Mouse (Mus musculus) B cell, adult 62 days (primary cell): ENCODE data around the gene Prss22. TPM values are rescaled to one million over a fixed set of nuclear protein-coding genes. Genes with fewer than 3 reads are reported as not detected.

Experiments
- total RNA-seq: library from RNA; stranded (reverse); gene quantifications from 4 replicates; pipeline ENCODE4 v1.2.4, GENCODE M21; 2023

The Prss22 gene
- total RNA-seq: not detected in 4 replicates

GRCm38 (mm10) chr17:23997901-23998300, at the start of gene Prss22:
TSS of gene Prss22 (minus strand) at chr17:23998100.

GRCm38 (mm10) chr17:24037844-24038243, 39.9 kb upstream of the Prss22 start, which contains the start of gene Prss27:
TSS of gene Prss27 (plus strand) at chr17:24038144.

GRCm38 (mm10) chr17:23980297-23980909, 17.5 kb downstream of the Prss22 start, which contains the start of gene Prss30:
TSS of gene Prss30 (minus strand) at chr17:23980566.

GRCm38 (mm10) chr17:23955174-23955573, 42.7 kb downstream of the Prss22 start, which contains the start of gene Sbpl:
TSS of gene Sbpl (minus strand) at chr17:23955274.

Other genes with a start within 250 kb of the Prss22 start
- 26.3 to 31.2 TPM (median 27.9 TPM) in 4 replicates for gene Flywch1, start 226.5 kb downstream of the Prss22 start, total RNA-seq
- not detected in 4 replicates for gene Flywch2, start 212.0 kb downstream of the Prss22 start, total RNA-seq
- gene Srrm2, start 207.6 kb downstream of the Prss22 start, total RNA-seq: 1,370 to 1,448 TPM (median 1,386 TPM) in 4 replicates
- 153 to 167 TPM (median 160 TPM) in 4 replicates for gene Elob, start 169.0 kb downstream of the Prss22 start, total RNA-seq
- gene Prss33, start 162.0 kb downstream of the Prss22 start, total RNA-seq: not detected in 4 replicates
- not detected in 4 replicates for gene Prss32, start 154.2 kb downstream of the Prss22 start, total RNA-seq
- gene Prss41, start 153.9 kb downstream of the Prss22 start, total RNA-seq: 0.64 to 0.75 TPM (median 0.66 TPM) in 3 of 4 replicates, not detected in the other
- gene Prss21, start 130.0 kb downstream of the Prss22 start, total RNA-seq: not detected in 4 replicates
- gene Dcpp1, start 117.2 kb downstream of the Prss22 start, total RNA-seq: not detected in 4 replicates
- not detected in 4 replicates for gene Dcpp2, start 117.2 kb downstream of the Prss22 start, total RNA-seq
- gene Dcpp3, start 80.6 kb downstream of the Prss22 start, total RNA-seq: not detected in 4 replicates
- not detected in 4 replicates for gene Sbp, start 56.4 kb downstream of the Prss22 start, total RNA-seq
- not detected in 4 replicates for gene Sbpl, start 42.8 kb downstream of the Prss22 start, total RNA-seq
- not detected in 4 replicates for gene Prss30, start 17.5 kb downstream of the Prss22 start, total RNA-seq
- not detected in 4 replicates for gene Prss27, start 40.0 kb upstream of the Prss22 start, total RNA-seq
- 29.6 to 31.8 TPM (median 29.9 TPM) in 4 replicates for gene Kctd5, start 75.4 kb upstream of the Prss22 start, total RNA-seq
- gene Pdpk1, start 152.8 kb upstream of the Prss22 start, total RNA-seq: 65.9 to 81.7 TPM (median 72.0 TPM) in 4 replicates
- gene Amdhd2, start 165.7 kb upstream of the Prss22 start, total RNA-seq: 29.6 to 42.8 TPM (median 37.1 TPM) in 4 replicates
- 229 to 274 TPM (median 247 TPM) in 4 replicates for gene Atp6v0c, start 171.6 kb upstream of the Prss22 start, total RNA-seq
- 1.8 to 2.4 TPM (median 2.2 TPM) in 4 replicates for gene Tbc1d24, start 207.5 kb upstream of the Prss22 start, total RNA-seq
- 0.18 to 0.38 TPM (median 0.35 TPM) in 4 replicates for gene Ntn3, start 211.4 kb upstream of the Prss22 start, total RNA-seq
- gene Tedc2, start 222.8 kb upstream of the Prss22 start, total RNA-seq: 7.4 to 10.9 TPM (median 8.2 TPM) in 4 replicates